Mouse (Mus musculus) forebrain, embryonic 10.5 days (tissue): ENCODE results near the gene Vps8. TPM values are rescaled to one million over a fixed set of nuclear protein-coding genes. Genes with fewer than 3 reads are reported as not detected.

Source experiments
- DNase-seq: peaks from one replicate; pipeline ENCODE4 v3.0.0-alpha.2; 2017; ENCODE audit warnings: low spot score; ENCODE audit errors: extremely low spot score
- H3K27ac ChIP-seq: fragments of 300-500 bp; sonication (generic); 2 replicates; pipeline ENCODE4 v1.5.1; 2016; ENCODE audit warnings: mild to moderate bottlenecking
- H3K27me3 ChIP-seq: fragments of 300-500 bp; sonication (generic); 2 replicates; pipeline ENCODE4 v1.6.1; 2016; ENCODE audit warnings: mild to moderate bottlenecking; ENCODE audit not compliant: poor library complexity, severe bottlenecking
- H3K36me3 ChIP-seq: fragments of 300-500 bp; sonication (generic); replicated peaks from 2 replicates; pipeline ENCODE4 v1.6.1; 2016; ENCODE audit warnings: mild to moderate bottlenecking, moderate library complexity
- H3K4me1 ChIP-seq: fragments of 300-500 bp; sonication (generic); 2 replicates; pipeline ENCODE4 v1.6.1; 2016
- H3K4me3 ChIP-seq: fragments of 300-500 bp; sonication (generic); 2 replicates; pipeline ENCODE4 v1.5.1; 2016; ENCODE audit warnings: mild to moderate bottlenecking, moderate library complexity
- H3K9me3 ChIP-seq: fragments of 300-500 bp; sonication (generic); 2 replicates; pipeline ENCODE4 v1.6.1; 2016; ENCODE audit warnings: mild to moderate bottlenecking, moderate library complexity
- WGBS: fragments of 180-500 bp; shearing (Covaris S2); methylation state at CpG from one replicate; pipeline ENCODE4 v1.1.7; 2016; 5-methylcytosine and 5-hydroxymethylcytosine counted together
- polyA plus RNA-seq: library from polyadenylated mRNA; unstranded; fragments of >200 nt; fragmentation: Nextera tagmentation; extraction: Ambion mirVana; gene quantifications from 2 replicates; pipeline ENCODE4 v1.2.1, GENCODE M21; 2016

Vps8 gene
- polyA plus RNA-seq, 1 experiment from 2014 or later, result 21.0 TPM

DNA sequence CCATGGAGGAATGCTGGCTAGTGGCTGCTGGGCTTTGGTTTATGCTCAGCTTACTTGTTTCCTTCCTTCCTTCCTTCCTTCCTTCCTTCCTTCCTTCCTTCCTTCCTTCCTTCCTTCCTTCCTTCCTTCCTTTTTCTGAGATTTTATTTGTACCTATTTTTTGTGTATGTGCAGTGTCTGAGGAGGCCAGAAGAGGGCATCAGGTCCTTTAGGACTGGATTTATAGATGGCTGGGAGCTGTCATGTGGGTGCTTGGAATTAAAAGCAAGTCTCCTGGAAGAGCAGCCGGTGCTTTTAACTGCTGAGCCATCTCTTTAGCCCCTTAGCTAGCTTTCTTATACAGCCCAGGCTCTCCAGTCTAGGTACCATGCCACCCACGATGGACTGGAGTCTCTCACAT lies 116.0 kb downstream of the Vps8 start:
- H3K4me1 ChIP-seq, result peaks cover 7% of the 10 kb centered on the region; the same call in 1 of the 2 replicates
- no peak for DNase-seq
- H3K36me3 ChIP-seq, result 0 out of 2 replicates have a peak, but pooled peaks cover 2% of the 10 kb centered on the region
- no peaks in the 10 kb centered on the region for H3K9me3 ChIP-seq
- H3K27me3 ChIP-seq, result no peaks in the 10 kb centered on the region
- no peak overlapping the region for H3K27ac ChIP-seq
- no peak overlapping the region for H3K4me3 ChIP-seq
- WGBS, result 46% methylated on average over 2 of the region's 2 CpGs

- DNase-seq, result no peak
- H3K4me1 ChIP-seq, result peaks cover 7% of the 10 kb centered on the region; the same call in 1 of the 2 replicates
- no peak overlapping the region for H3K27ac ChIP-seq
- H3K36me3 ChIP-seq, result no peaks in the 10 kb centered on the region; the same call in 1 of the 2 replicates
- WGBS, result 81% methylated on average over 1 of the region's 1 CpGs
- H3K9me3 ChIP-seq, result no peaks in the 10 kb centered on the region
- no peaks in the 10 kb centered on the region for H3K27me3 ChIP-seq
- H3K4me3 ChIP-seq, result no peak overlapping the region
These were observed 119.6 kb downstream of the Vps8 start for GRCm38 (mm10) chr16:21542559-21542958.

DNA sequence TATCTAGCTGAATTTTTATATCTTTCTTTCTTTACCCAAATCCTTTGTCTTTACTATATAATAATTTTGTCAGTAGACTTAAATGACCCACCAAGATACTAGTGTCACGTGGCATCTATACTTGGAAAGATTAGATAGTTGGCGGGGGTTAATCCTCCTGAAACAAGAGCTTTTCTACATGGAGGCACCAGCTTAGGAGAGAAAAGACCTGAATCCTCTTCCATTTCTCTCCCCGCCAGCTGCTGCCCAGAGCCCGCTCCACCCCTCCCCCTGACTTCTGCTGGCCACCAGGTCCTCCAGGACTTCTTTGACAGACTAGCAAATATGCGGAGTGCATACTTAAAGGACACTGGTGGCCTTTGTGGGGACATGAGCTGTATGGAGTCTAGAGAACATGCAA lies 124.5 kb downstream of the Vps8 start:
- no peak for DNase-seq
- Histone ChIP-seq H3K27me3 (no peaks in the 10 kb centered on the region), H3K27ac (no peak overlapping the region), H3K4me1 (no peaks in the 10 kb centered on the region), H3K36me3 (no peaks in the 10 kb centered on the region; the same call in 1 of the 2 replicates), H3K4me3 (no peak overlapping the region), H3K9me3 (no peaks in the 10 kb centered on the region)
- WGBS, result 72% methylated on average over 5 of the region's 5 CpGs

DNA sequence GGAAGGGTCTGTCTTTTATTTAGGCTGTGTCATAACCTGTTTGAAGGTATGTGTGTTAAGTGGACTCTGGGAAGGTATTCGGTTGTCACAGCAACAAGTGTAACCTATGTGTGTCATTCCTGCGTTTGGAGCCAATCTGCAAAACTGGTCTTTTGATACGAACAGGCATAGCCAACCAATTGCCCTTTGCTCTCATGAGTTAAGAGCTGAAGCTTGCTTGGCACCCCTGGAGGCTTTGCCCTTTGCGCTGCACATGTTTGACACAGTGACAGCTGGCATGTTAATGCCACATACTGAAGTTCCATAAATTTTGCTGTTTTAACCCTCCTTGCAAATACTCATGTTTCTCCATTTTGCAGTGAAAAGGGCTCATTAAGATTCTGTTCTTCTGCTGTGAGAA lies 126.8 kb downstream of the Vps8 start:
- H3K27ac ChIP-seq, result no peak overlapping the region
- no peak overlapping the region for H3K4me3 ChIP-seq
- H3K9me3 ChIP-seq, result no peaks in the 10 kb centered on the region
- DNase-seq, result no peak
- no peaks in the 10 kb centered on the region for H3K4me1 ChIP-seq
- no peaks in the 10 kb centered on the region for H3K27me3 ChIP-seq
- WGBS, result 88% methylated on average over 4 of the region's 4 CpGs
- H3K36me3 ChIP-seq, result no peaks in the 10 kb centered on the region; the same call in none of the 2 replicates

GRCm38 (mm10) chr16:21550453-21550852 lies 127.5 kb downstream of the Vps8 start:
- WGBS, result 89% methylated on average over 7 of the region's 7 CpGs

GRCm38 (mm10) chr16:21553506-21553905 lies 130.6 kb downstream of the Vps8 start:
- DNase-seq, result no peak
- H3K36me3 ChIP-seq, result peaks cover 5% of the 10 kb centered on the region; the same call in 1 of the 2 replicates
- no peaks in the 10 kb centered on the region for H3K4me1 ChIP-seq
- 86% methylated on average over 3 of the region's 3 CpGs for WGBS
- H3K27me3 ChIP-seq, result no peaks in the 10 kb centered on the region
- no peak overlapping the region for H3K27ac ChIP-seq
- H3K4me3 ChIP-seq, result no peak overlapping the region
- no peaks in the 10 kb centered on the region for H3K9me3 ChIP-seq

More at GRCm38 (mm10) chr16:21550453-21550852, 127.5 kb downstream of the Vps8 start:
- H3K27me3 ChIP-seq, result no peaks in the 10 kb centered on the region
- no peak overlapping the region for H3K4me3 ChIP-seq
- H3K4me1 ChIP-seq, result no peaks in the 10 kb centered on the region
- no peak overlapping the region for H3K27ac ChIP-seq
- no peaks in the 10 kb centered on the region; the same call in 1 of the 2 replicates for H3K36me3 ChIP-seq
- DNase-seq, result no peak
- no peaks in the 10 kb centered on the region for H3K9me3 ChIP-seq

DNA sequence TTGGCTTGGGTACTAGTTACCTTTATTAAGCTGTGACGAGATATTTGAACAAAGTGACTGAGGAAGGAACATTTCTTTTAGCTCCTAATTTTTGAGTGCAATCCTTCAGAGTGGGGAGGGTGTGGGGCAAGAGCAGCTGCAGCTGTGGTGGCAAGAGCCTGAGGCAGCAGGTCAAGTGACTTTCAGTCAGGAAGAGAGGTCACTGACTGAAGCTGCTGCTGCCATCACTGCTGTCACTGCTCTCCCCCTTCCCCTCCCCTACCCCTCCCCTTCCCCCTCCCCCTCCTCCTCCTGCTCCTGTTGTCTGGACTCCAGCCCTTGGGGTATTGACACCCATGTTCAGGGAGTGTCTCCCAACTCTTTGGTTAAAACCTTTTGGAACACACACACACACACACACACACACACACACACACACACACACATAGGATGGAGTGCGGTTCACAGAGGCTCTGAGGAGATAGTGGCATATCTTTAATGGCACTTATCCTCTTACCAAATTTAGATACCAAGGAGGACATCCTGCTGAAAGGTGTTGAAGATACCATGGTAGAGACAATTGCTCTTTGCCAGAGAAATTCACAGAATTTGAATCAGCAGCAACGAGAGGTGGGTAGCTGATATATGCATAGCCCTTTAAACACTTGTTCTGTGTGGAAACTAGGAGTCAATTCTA lies 139.8 kb downstream of the Vps8 start:
- H3K36me3 ChIP-seq, result 0 out of 2 replicates have a peak, but pooled peaks cover 5% of the 10 kb centered on the region
- no peak overlapping the region for H3K27ac ChIP-seq
- no peaks in the 10 kb centered on the region for H3K9me3 ChIP-seq
- WGBS, result 84% methylated on average over 3 of the region's 3 CpGs
- H3K27me3 ChIP-seq, result no peaks in the 10 kb centered on the region
- H3K4me1 ChIP-seq, result peaks cover 15% of the 10 kb centered on the region; the same call in 1 of the 2 replicates
- no peak for DNase-seq
- H3K4me3 ChIP-seq, result no peak overlapping the region

DNA sequence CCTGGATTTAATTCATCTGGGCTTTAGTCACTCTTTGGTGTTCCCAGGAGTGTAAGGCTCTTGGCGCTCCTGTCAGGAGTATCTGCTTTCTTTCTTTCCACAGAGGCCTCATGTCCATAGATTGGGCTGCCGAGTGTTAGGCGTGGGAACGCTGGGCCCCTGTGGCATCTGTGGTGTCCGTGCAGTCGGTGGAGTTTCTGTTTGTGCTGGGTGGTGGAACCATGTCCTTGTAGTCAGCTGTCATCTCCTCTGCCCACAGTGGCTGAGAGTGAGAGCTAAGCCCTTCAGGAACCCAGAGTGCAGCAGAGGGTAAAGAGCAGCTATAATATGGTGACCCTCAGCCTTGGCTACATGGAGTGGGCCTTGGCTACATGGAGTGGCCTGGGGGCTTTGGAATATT lies 140.4 kb downstream of the Vps8 start:
- DNase-seq, result no peak
- Histone ChIP-seq H3K27ac (no peak overlapping the region; the same call in 1 of the 2 replicates), H3K4me3 (no peak overlapping the region)

GRCm38 (mm10) chr16:21567093-21567492 lies 144.2 kb downstream of the Vps8 start:
- Histone ChIP-seq H3K4me3 (no peak overlapping the region), H3K36me3 (no peaks in the 10 kb centered on the region), H3K9me3 (no peaks in the 10 kb centered on the region), H3K4me1 (peaks cover 15% of the 10 kb centered on the region; the same call in 1 of the 2 replicates), H3K27ac (no peak overlapping the region), H3K27me3 (no peaks in the 10 kb centered on the region)
- WGBS, result 95% methylated on average over 5 of the region's 5 CpGs
- DNase-seq, result no peak

More for the DNA sequence above, 140.4 kb downstream of the Vps8 start:
- 80% methylated on average over 6 of the region's 6 CpGs for WGBS
- Histone ChIP-seq H3K36me3 (0 out of 2 replicates have a peak, but pooled peaks cover 5% of the 10 kb centered on the region), H3K4me1 (peaks cover 15% of the 10 kb centered on the region; the same call in 1 of the 2 replicates), H3K9me3 (no peaks in the 10 kb centered on the region), H3K27me3 (no peaks in the 10 kb centered on the region)

DNA sequence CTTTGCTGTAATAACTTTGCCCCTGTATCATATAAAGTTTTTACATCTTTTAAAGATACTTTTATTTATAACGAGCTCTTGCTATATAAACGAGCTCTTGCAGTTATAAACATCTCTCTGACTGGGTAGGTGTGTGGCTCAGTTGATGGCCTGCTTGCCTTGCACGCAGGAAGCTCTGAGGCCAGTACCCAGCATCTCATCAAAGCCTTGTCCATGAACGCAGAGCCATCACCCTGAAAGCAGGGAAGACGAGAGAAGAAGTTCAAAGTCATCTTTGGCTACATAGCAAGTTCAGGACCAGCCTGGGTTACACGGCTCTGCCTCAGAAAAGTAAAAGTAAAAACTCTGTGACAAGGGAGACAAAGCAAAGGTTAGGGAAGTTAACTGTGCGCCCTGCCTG lies 147.0 kb downstream of the Vps8 start:
- no peaks in the 10 kb centered on the region for H3K27me3 ChIP-seq
- DNase-seq, result no peak
- H3K27ac ChIP-seq, result no peak overlapping the region
- no peaks in the 10 kb centered on the region for H3K36me3 ChIP-seq
- H3K4me1 ChIP-seq, result no peaks in the 10 kb centered on the region
- 83% methylated on average over 7 of the region's 7 CpGs for WGBS
- no peaks in the 10 kb centered on the region for H3K9me3 ChIP-seq
- no peak overlapping the region for H3K4me3 ChIP-seq

DNA sequence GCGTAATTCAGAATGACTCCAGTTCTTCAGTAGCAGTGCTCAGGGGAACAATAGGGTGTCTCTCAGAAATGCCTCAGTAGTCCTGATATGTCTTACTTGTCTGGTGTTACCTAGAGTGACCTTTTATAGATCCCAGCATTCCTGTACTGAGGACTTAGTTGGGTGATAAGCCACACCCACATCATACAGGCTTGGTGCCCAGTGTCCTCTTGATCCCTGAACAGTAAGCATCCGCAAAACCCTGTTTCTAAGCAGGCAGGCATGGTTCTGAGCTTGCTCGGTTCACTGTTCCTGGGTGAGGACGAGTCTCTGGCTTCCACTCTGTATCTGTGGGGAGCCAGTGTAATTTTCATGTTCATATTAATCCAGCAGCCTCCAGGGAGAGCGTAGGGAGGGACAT lies 147.9 kb downstream of the Vps8 start:
- H3K27me3 ChIP-seq, result no peaks in the 10 kb centered on the region
- no peak overlapping the region for H3K27ac ChIP-seq
- peaks cover 2% of the 10 kb centered on the region for H3K4me1 ChIP-seq
- 94% methylated on average over 5 of the region's 5 CpGs for WGBS
- no peaks in the 10 kb centered on the region for H3K9me3 ChIP-seq
- H3K4me3 ChIP-seq, result no peak overlapping the region
- no peaks in the 10 kb centered on the region for H3K36me3 ChIP-seq
- DNase-seq, result no peak

DNA sequence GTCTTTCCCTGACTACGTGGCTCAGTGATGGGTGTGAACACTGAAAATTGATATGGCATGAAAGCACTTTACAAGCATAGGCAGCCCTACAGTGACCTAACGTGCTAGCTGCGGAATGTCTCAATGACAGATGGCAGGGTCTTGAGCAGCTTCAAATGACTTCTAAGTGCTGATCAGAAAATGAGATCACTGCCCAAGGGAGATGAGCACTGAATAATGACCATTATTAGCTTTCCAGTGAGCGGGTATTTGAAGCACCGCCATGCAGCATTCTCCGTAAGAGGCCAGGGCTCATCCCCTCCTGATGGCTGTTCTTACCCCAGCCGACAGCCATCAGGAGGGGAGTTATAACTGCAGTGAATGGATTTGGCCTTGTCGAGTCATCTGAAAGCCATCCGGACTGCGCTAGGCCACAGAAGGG lies 153.1 kb downstream of the Vps8 start:
- H3K27me3 ChIP-seq, result no peaks in the 10 kb centered on the region
- H3K9me3 ChIP-seq, result no peaks in the 10 kb centered on the region
- H3K4me1 ChIP-seq, result peaks cover 15% of the 10 kb centered on the region
- peaks cover 3% of the 10 kb centered on the region; the same call in 1 of the 2 replicates for H3K36me3 ChIP-seq
- WGBS, result 80% methylated on average over 10 of the region's 10 CpGs
- 0 out of 2 replicates have a peak overlapping the region, but pooled peaks have one; percentile 35 for H3K27ac ChIP-seq
- no peak overlapping the region for H3K4me3 ChIP-seq
- no peak for DNase-seq

DNA sequence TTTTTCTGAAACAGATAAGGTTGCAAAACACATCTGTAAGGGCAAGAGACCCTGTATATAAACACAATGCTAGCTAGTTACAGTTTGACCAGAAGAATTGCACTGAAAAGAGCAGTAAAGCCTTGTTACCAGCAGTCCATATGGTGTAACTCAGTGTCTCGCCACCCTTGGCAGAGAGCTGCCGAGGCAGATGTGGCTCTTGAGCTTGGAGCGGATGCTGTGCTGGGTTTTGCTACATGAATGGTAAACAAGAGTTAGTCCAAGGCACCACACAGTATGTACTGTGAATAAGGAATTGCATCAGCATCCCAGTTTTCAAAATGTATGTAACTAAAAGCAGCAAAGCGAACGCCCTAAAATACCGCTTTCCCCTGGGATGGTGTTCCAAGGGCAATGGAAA lies 166.2 kb downstream of the Vps8 start:
- Histone ChIP-seq H3K4me1 (no peaks in the 10 kb centered on the region), H3K4me3 (no peak overlapping the region), H3K27ac (no peak overlapping the region), H3K36me3 (no peaks in the 10 kb centered on the region), H3K27me3 (no peaks in the 10 kb centered on the region), H3K9me3 (no peaks in the 10 kb centered on the region)
- no peak for DNase-seq
- WGBS, result 93% methylated on average over 6 of the region's 6 CpGs
